Mouse (Mus musculus) midbrain, postnatal 0 days (tissue): ENCODE measurements around the gene Gsdmc3. TPM values are rescaled to one million over a fixed set of nuclear protein-coding genes. Genes with fewer than 3 reads are reported as not detected.
A peak's percentile ranks its signal among the peaks of the same experiment; 100 is the strongest.
"Not testable (repeated sequence)": the region's sequence is repeated elsewhere in the genome, so short reads cannot be mapped to it uniquely, and the experiment has no call there.

Experiments used
- ATAC-seq: fragments of 200-750 bp; cut with Nextera tagmentation; 2 replicates; pipeline ENCODE4 v1.8.0; 2017; ENCODE audit warnings: moderate number of reproducible peaks, mild to moderate bottlenecking, moderate TSS enrichment, moderate library complexity; ENCODE audit not compliant: low FRiP score
- DNase-seq: peaks from one replicate; pipeline ENCODE4 v3.0.0-alpha.2; 2015; ENCODE audit warnings: low spot score
- H3K27ac ChIP-seq: fragments of 300-500 bp; sonication (generic); 2 replicates; pipeline ENCODE4 v1.5.1; 2014; ENCODE audit warnings: low read depth, mild to moderate bottlenecking, low read length, mixed read lengths
- H3K27me3 ChIP-seq: fragments of 300-500 bp; sonication (generic); 2 replicates; pipeline ENCODE4 v1.6.1; 2014; ENCODE audit warnings: low read length, control low read depth, mixed read lengths; ENCODE audit not compliant: insufficient read depth
- H3K36me3 ChIP-seq: fragments of 300-500 bp; sonication (generic); 2 replicates; pipeline ENCODE4 v1.6.1; 2014; ENCODE audit warnings: low read length, control low read depth, mixed read lengths; ENCODE audit not compliant: insufficient read depth
- H3K4me1 ChIP-seq: fragments of 300-500 bp; sonication (generic); 2 replicates; pipeline ENCODE4 v1.6.1; 2014; ENCODE audit warnings: mild to moderate bottlenecking, control low read depth, antibody characterized with exemption, low read length, mixed read lengths; ENCODE audit not compliant: insufficient read depth
- H3K4me2 ChIP-seq: fragments of 300-500 bp; sonication (generic); 2 replicates; pipeline ENCODE4 v1.6.1; 2014; ENCODE audit warnings: low read depth, mild to moderate bottlenecking, low read length, mixed read lengths; ENCODE audit not compliant: poor library complexity, severe bottlenecking
- H3K4me3 ChIP-seq: fragments of 300-500 bp; sonication (generic); 2 replicates; pipeline ENCODE4 v1.5.1; 2014; ENCODE audit warnings: low read depth, mild to moderate bottlenecking, low read length, moderate library complexity
- H3K9ac ChIP-seq: fragments of 300-500 bp; sonication (generic); replicated peaks from 2 replicates; pipeline ENCODE4 v1.6.1; 2014; ENCODE audit warnings: mild to moderate bottlenecking, low read length, moderate library complexity, mixed read lengths; ENCODE audit not compliant: poor library complexity, severe bottlenecking
- H3K9me3 ChIP-seq: fragments of 300-500 bp; sonication (generic); 2 replicates; pipeline ENCODE4 v1.6.1; 2016; ENCODE audit warnings: low read length, control low read depth
- CTCF ChIP-seq: IDR thresholded peaks from 2 replicates; pipeline ENCODE4 v1.5.1; 2016; ENCODE audit warnings: antibody characterized with exemption, mild to moderate bottlenecking
- WGBS: fragments of 180-500 bp; shearing (Covaris S2); extraction: QIAGEN DNeasy Blood & Tissue Kit; methylation state at CpG from one replicate; pipeline ENCODE4 v1.1.7; 2014; 5-methylcytosine and 5-hydroxymethylcytosine counted together
- polyA plus RNA-seq: library from polyadenylated mRNA; unstranded; fragments of >200 nt; fragmentation: Nextera tagmentation; extraction: Ambion mirVana; gene quantifications from 2 replicates; pipeline ENCODE4 v1.2.1, GENCODE M21; 2015
- total RNA-seq: library from RNA; depleted of rRNA; stranded (reverse); fragments of >200 nt; gene quantifications from 2 replicates; pipeline ENCODE4 v1.2.3, GENCODE M21; 2014; rRNA removed

Gene Gsdmc3
- total and polyA plus RNA-seq, 2 experiments from 2014 or later = not detected

GRCm38 (mm10) chr15:63895560-63896353, 17.4 kb upstream of the Gsdmc3 start:
- peak; percentile 66 for TF ChIP-seq CTCF
- not testable (repeated sequence) for H3K36me3 ChIP-seq, H3K9ac ChIP-seq, H3K4me3 ChIP-seq, ATAC-seq, H3K27me3 ChIP-seq, H3K4me1 ChIP-seq, H3K9me3 ChIP-seq, H3K27ac ChIP-seq, H3K4me2 ChIP-seq
- DNase-seq = peak; percentile 50
- 43% methylated on average over 9 of the region's 9 CpGs for WGBS

- ATAC-seq, H3K27me3 ChIP-seq, H3K4me3 ChIP-seq, H3K4me1 ChIP-seq, H3K36me3 ChIP-seq, H3K9me3 ChIP-seq, DNase-seq, H3K27ac ChIP-seq, H3K9ac ChIP-seq, H3K4me2 ChIP-seq: not testable (repeated sequence)
- 76% methylated on average over 4 of the region's 5 CpGs for WGBS
Observed at GRCm38 (mm10) chr15:63888440-63888839, 10.1 kb upstream of the Gsdmc3 start.

GRCm38 (mm10) chr15:63887949-63888348, 9.6 kb upstream of the Gsdmc3 start:
- WGBS = no CpG with 5 or more reads among the region's 5 CpGs
- not testable (repeated sequence) for H3K36me3 ChIP-seq

GRCm38 (mm10) chr15:63876160-63876559, 2.2 kb downstream of the Gsdmc3 start:
- not testable (repeated sequence) for H3K4me1 ChIP-seq, DNase-seq, H3K36me3 ChIP-seq, H3K27ac ChIP-seq, H3K4me2 ChIP-seq, H3K9me3 ChIP-seq, H3K4me3 ChIP-seq, ATAC-seq, H3K9ac ChIP-seq, H3K27me3 ChIP-seq

More at GRCm38 (mm10) chr15:63887949-63888348, 9.6 kb upstream of the Gsdmc3 start:
- DNase-seq, H3K9me3 ChIP-seq, H3K4me1 ChIP-seq, H3K27me3 ChIP-seq, ATAC-seq, H3K4me3 ChIP-seq, H3K27ac ChIP-seq, H3K4me2 ChIP-seq, H3K9ac ChIP-seq: not testable (repeated sequence)

- H3K4me1 ChIP-seq, H3K9me3 ChIP-seq, ATAC-seq, H3K9ac ChIP-seq, H3K27me3 ChIP-seq, H3K36me3 ChIP-seq, H3K4me2 ChIP-seq, H3K4me3 ChIP-seq, H3K27ac ChIP-seq: not testable (repeated sequence)
- WGBS = 48% methylated on average over 5 of the region's 5 CpGs
- DNase-seq = peak; percentile 44
- TF ChIP-seq CTCF = peak; percentile 66
Observed at GRCm38 (mm10) chr15:63861965-63862364, 16.4 kb downstream of the Gsdmc3 start.

Other genes with a start within 250 kb of the Gsdmc3 start
- not detected in 2 replicates for gene Gsdmc2, start 33.4 kb downstream of the Gsdmc3 start, total RNA-seq
- not detected in 2 replicates for gene Gsdmc2, start 33.4 kb downstream of the Gsdmc3 start, polyA plus RNA-seq
- 0.24 and 0.27 TPM in 2 replicates for gene Gsdmc4, start 33.7 kb upstream of the Gsdmc3 start, total RNA-seq
- 0.07 TPM in 2 replicates for gene Gsdmc4, start 33.7 kb upstream of the Gsdmc3 start, polyA plus RNA-seq
- gene Fam49b, start 181.9 kb upstream of the Gsdmc3 start, total RNA-seq = 118 and 165 TPM in 2 replicates
- gene Fam49b, start 181.9 kb upstream of the Gsdmc3 start, polyA plus RNA-seq = 137 and 145 TPM in 2 replicates